Mouse (Mus musculus) intestine, postnatal 0 days (tissue): ENCODE measurements at regions not wholly inside any gene's neighbourhood (a gene's known extent, or its start where the extent isn't known, plus 50 kb on each side); places are given as distances from the start of the nearest gene placed in this dataset.

Source experiments
- ATAC-seq: fragments of 200-750 bp; cut with Nextera tagmentation; 2 replicates; pipeline ENCODE4 v1.8.0; 2017; ENCODE audit warnings: mild to moderate bottlenecking, moderate TSS enrichment, moderate library complexity
- H3K27ac ChIP-seq: fragments of 300-500 bp; sonication (generic); 2 replicates; pipeline ENCODE4 v1.5.1; 2014; ENCODE audit warnings: mild to moderate bottlenecking, low read depth, low read length, moderate library complexity
- H3K27me3 ChIP-seq: fragments of 300-500 bp; sonication (generic); replicated peaks from 2 replicates; pipeline ENCODE4 v1.6.1; 2014; ENCODE audit warnings: low read length, mixed read lengths; ENCODE audit not compliant: control insufficient read depth, insufficient read depth
- H3K36me3 ChIP-seq: fragments of 300-500 bp; sonication (generic); 2 replicates; pipeline ENCODE4 v1.6.1; 2014; ENCODE audit warnings: mild to moderate bottlenecking, moderate library complexity; ENCODE audit not compliant: control insufficient read depth, insufficient read depth
- H3K4me1 ChIP-seq: fragments of 300-500 bp; sonication (generic); replicated peaks from 2 replicates; pipeline ENCODE4 v1.6.1; 2014; ENCODE audit warnings: antibody characterized with exemption, low read length, mixed read lengths; ENCODE audit not compliant: control insufficient read depth, insufficient read depth
- H3K4me2 ChIP-seq: fragments of 300-500 bp; sonication (generic); replicated peaks from 2 replicates; pipeline ENCODE4 v1.6.1; 2014; ENCODE audit warnings: low read depth, mild to moderate bottlenecking, moderate library complexity
- H3K4me3 ChIP-seq: fragments of 300-500 bp; sonication (generic); 2 replicates; pipeline ENCODE4 v1.5.1; 2014; ENCODE audit warnings: low read depth, low read length
- H3K9ac ChIP-seq: fragments of 300-500 bp; sonication (generic); 2 replicates; pipeline ENCODE4 v1.6.1; 2014; ENCODE audit warnings: mild to moderate bottlenecking, low read depth, low read length
- H3K9me3 ChIP-seq: fragments of 300-500 bp; sonication (generic); 2 replicates; pipeline ENCODE4 v1.6.1; 2016; ENCODE audit warnings: mixed run types; ENCODE audit not compliant: control insufficient read depth
- CTCF ChIP-seq: sonication (generic); IDR thresholded peaks from 2 replicates; pipeline ENCODE4 v1.5.1; 2016; ENCODE audit warnings: low read depth, mild to moderate bottlenecking, control low read depth, antibody characterized with exemption, moderate library complexity
- WGBS: fragments of 180-500 bp; shearing (Covaris S2); extraction: QIAGEN DNeasy Blood & Tissue Kit; methylation state at CpG from one replicate; pipeline ENCODE4 v1.1.7; 2014; 5-methylcytosine and 5-hydroxymethylcytosine counted together

DNA sequence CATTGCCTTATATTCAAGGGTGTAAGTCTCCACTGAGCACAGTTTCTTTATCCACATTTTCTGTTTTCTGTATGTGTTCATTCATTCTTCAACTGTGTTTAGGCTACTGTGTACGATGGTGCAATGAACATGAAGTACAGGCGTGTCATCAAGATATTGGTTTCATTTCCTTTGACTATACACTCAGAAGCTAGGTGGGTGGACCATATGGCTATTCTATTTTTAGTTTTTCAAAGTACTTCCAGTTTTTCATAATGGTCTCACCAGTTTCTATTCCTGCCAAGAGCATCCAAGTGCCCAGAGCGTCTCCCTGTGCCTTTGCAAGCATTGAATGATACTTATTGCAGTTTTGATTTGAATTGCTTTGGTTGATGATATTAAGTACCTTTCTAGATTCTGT, 132.8 kb upstream of the Nxpe4 start:
- H3K9ac ChIP-seq, result no peak overlapping the region
- no peak overlapping the region for H3K4me3 ChIP-seq
- H3K4me2 ChIP-seq, result no peak overlapping the region
- H3K4me1 ChIP-seq, result no peaks in the 10 kb centered on the region
- no peaks in the 10 kb centered on the region for H3K36me3 ChIP-seq
- no peaks in the 10 kb centered on the region for H3K27me3 ChIP-seq
- no peaks in the 10 kb centered on the region for H3K9me3 ChIP-seq
- 78% methylated on average over 3 of the region's 3 CpGs for WGBS
- H3K27ac ChIP-seq, result no peak overlapping the region
- no peak for TF ChIP-seq CTCF
- no peak for ATAC-seq

DNA sequence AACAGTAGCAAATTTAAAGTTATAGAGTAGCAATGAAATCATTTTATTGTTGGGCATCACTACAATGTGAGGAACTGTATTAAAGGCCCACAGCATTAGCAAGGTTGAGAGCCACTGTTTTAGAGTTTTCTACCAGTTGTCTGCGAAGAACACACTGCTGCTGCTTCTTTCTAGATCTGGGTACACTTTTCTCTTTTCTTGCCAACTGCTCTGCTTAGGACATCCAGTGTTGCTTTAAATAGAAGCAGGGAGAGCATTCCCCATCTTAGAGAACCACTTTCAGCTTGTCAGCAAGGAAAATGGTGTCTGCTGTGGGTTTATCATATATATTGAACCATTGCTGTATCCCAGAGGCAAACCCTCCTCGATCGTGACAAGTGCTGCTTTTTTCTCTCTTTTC, 131.0 kb upstream of the Nxpe4 start:
- H3K4me2 ChIP-seq, result no peak overlapping the region
- no peak overlapping the region for H3K9ac ChIP-seq
- H3K36me3 ChIP-seq, result no peaks in the 10 kb centered on the region
- no peaks in the 10 kb centered on the region for H3K27me3 ChIP-seq
- no peaks in the 10 kb centered on the region for H3K4me1 ChIP-seq
- WGBS, result 81% methylated on average over 3 of the region's 3 CpGs
- no peak for TF ChIP-seq CTCF
- H3K4me3 ChIP-seq, result no peak overlapping the region
- H3K9me3 ChIP-seq, result no peaks in the 10 kb centered on the region
- no peak overlapping the region for H3K27ac ChIP-seq
- no peak for ATAC-seq

- Histone ChIP-seq H3K27ac (no peak overlapping the region), H3K9ac (no peak overlapping the region), H3K9me3 (no peaks in the 10 kb centered on the region), H3K4me2 (no peak overlapping the region), H3K36me3 (no peaks in the 10 kb centered on the region), H3K27me3 (no peaks in the 10 kb centered on the region), H3K4me3 (no peak overlapping the region), H3K4me1 (no peaks in the 10 kb centered on the region)
- TF ChIP-seq CTCF, result no peak
- no peak for ATAC-seq
Observed at GRCm38 (mm10) chr9:48035959-48036358, 125.9 kb upstream of the Nxpe4 start.

DNA sequence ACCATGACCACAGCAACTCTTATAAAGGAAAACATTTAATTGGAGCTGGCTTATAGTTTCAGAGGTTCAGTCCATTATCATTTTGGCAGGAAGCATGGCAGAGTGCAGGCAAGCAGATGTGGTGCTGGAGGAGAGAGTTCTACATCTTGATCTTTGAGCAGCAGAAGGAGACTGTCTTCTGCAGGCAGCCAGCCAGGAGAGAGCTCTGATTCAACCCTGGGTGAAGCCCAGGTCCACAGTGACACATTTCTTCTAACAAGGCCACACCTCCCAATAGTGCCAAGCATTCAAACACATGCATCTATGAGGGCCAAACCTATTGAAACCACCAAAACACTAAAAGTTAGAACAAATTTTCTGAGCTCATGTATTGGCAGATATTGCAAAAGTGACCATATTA, 117.0 kb upstream of the Nxpe4 start:
- no peaks in the 10 kb centered on the region for H3K4me1 ChIP-seq
- no peaks in the 10 kb centered on the region for H3K36me3 ChIP-seq
- H3K9ac ChIP-seq, result no peak overlapping the region
- no peak overlapping the region for H3K4me2 ChIP-seq
- ATAC-seq, result no peak
- no peak overlapping the region for H3K27ac ChIP-seq
- no peaks in the 10 kb centered on the region for H3K27me3 ChIP-seq
- no peak overlapping the region for H3K4me3 ChIP-seq
- TF ChIP-seq CTCF, result no peak
- H3K9me3 ChIP-seq, result no peaks in the 10 kb centered on the region

- TF ChIP-seq CTCF, result no peak
- WGBS, result 82% methylated on average over 4 of the region's 4 CpGs
- H3K27ac ChIP-seq, result no peak overlapping the region
- H3K9me3 ChIP-seq, result no peaks in the 10 kb centered on the region
- no peak overlapping the region for H3K9ac ChIP-seq
- no peak for ATAC-seq
- no peaks in the 10 kb centered on the region for H3K36me3 ChIP-seq
- no peak overlapping the region for H3K4me2 ChIP-seq
- no peaks in the 10 kb centered on the region for H3K27me3 ChIP-seq
- H3K4me1 ChIP-seq, result no peaks in the 10 kb centered on the region
- no peak overlapping the region for H3K4me3 ChIP-seq
Observed at GRCm38 (mm10) chr9:48047846-48048245, 114.0 kb upstream of the Nxpe4 start.

DNA sequence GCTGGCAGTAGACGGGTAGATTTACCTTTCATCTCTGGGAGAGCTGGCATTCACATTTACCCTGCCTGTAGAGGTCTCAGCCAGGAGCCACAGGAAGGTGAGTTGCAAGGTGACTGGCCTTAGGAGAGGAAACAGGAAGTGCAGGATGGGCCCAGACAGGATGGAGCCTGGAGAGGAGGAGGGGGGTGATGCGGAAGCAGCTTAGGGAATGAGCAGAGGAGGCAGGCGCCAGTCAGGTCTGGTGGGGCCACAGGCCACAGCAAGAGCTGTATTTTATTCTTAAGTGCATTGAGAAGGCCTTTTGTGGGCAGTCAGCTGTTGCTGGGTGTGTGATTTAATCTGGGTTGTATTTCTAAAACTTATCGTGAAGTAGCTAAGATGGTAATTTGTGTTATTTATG, 108.2 kb upstream of the Nxpe4 start:
- H3K9me3 ChIP-seq, result no peaks in the 10 kb centered on the region
- H3K4me3 ChIP-seq, result no peak overlapping the region
- no peak for TF ChIP-seq CTCF
- no peaks in the 10 kb centered on the region for H3K27me3 ChIP-seq
- H3K4me2 ChIP-seq, result no peak overlapping the region
- no peaks in the 10 kb centered on the region for H3K36me3 ChIP-seq
- no peak for ATAC-seq
- H3K27ac ChIP-seq, result no peak overlapping the region
- no peaks in the 10 kb centered on the region for H3K4me1 ChIP-seq
- WGBS, result 77% methylated on average over 4 of the region's 4 CpGs
- H3K9ac ChIP-seq, result no peak overlapping the region

DNA sequence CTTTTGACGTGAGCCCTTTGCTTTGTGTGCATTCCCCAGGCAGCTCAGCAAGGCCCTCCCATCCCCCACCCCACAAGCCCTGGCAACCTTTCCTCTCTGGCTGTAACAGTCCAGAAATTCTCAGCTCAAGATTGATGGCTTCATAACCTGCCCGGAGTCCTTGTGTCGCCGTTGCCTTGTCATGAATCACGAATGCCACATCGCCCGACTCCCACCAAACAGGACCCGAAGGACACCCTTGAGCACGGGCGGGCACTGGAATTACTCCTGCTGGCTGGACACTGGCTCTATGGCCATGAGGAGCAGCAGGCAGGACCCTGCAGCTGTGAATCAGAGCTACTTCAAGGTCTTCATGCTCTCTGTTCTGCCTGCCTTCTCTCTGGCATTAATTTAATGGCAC, 106.6 kb upstream of the Nxpe4 start:
- WGBS, result 57% methylated on average over 10 of the region's 10 CpGs
- ATAC-seq, result no peak
- Histone ChIP-seq H3K36me3 (no peaks in the 10 kb centered on the region), H3K27me3 (no peaks in the 10 kb centered on the region), H3K27ac (no peak overlapping the region), H3K4me3 (no peak overlapping the region), H3K9ac (no peak overlapping the region), H3K9me3 (no peaks in the 10 kb centered on the region), H3K4me1 (no peaks in the 10 kb centered on the region), H3K4me2 (no peak overlapping the region)
- TF ChIP-seq CTCF, result no peak
